Mouse (Mus musculus) forebrain, embryonic 14.5 days (tissue): ENCODE results near the gene Mvb12b. TPM values are rescaled to one million over a fixed set of nuclear protein-coding genes. Genes with fewer than 3 reads are reported as not detected.
A peak's percentile ranks its signal among the peaks of the same experiment; 100 is the strongest.

Source experiments
- ATAC-seq: fragments of 200-750 bp; cut with Nextera tagmentation; 2 replicates; pipeline ENCODE4 v1.8.0; 2017; ENCODE audit warnings: mild to moderate bottlenecking, moderate library complexity
- DNase-seq: peaks from one replicate; pipeline ENCODE4 v3.0.0-alpha.2; 2015; ENCODE audit warnings: low spot score
- H3K27ac ChIP-seq: fragments of 300-500 bp; sonication (generic); 2 replicates; pipeline ENCODE4 v1.5.1; 2014; ENCODE audit warnings: low read depth, mild to moderate bottlenecking, control low read depth, low read length, moderate library complexity
- H3K27me3 ChIP-seq: fragments of 300-500 bp; sonication (generic); replicated peaks from 2 replicates; pipeline ENCODE4 v1.6.1; 2014; ENCODE audit warnings: low read length, control low read depth, mixed read lengths; ENCODE audit not compliant: control insufficient read depth, insufficient read depth
- H3K36me3 ChIP-seq: fragments of 300-500 bp; sonication (generic); 2 replicates; pipeline ENCODE4 v1.6.1; 2014; ENCODE audit warnings: low read length, control low read depth; ENCODE audit not compliant: control insufficient read depth, insufficient read depth
- H3K4me1 ChIP-seq: fragments of 300-500 bp; sonication (generic); 2 replicates; pipeline ENCODE4 v1.6.1; 2014; ENCODE audit warnings: antibody characterized with exemption, low read length, control low read depth; ENCODE audit not compliant: control insufficient read depth, insufficient read depth
- H3K4me2 ChIP-seq: fragments of 300-500 bp; sonication (generic); 2 replicates; pipeline ENCODE4 v1.6.1; 2014; ENCODE audit warnings: mild to moderate bottlenecking, control low read depth, low read length
- H3K4me3 ChIP-seq: fragments of 300-500 bp; sonication (generic); 2 replicates; pipeline ENCODE4 v1.5.1; 2014; ENCODE audit warnings: low read depth, low read length, control low read depth
- H3K9ac ChIP-seq: fragments of 300-500 bp; sonication (generic); 2 replicates; pipeline ENCODE4 v1.6.1; 2014; ENCODE audit warnings: mild to moderate bottlenecking, low read length, control low read depth, moderate library complexity
- H3K9me3 ChIP-seq: fragments of 300-500 bp; sonication (generic); replicated peaks from 2 replicates; pipeline ENCODE4 v1.6.1; 2016; ENCODE audit warnings: low read length, control low read depth, mixed read lengths; ENCODE audit not compliant: control insufficient read depth
- WGBS: fragments of 180-500 bp; shearing (Covaris S2); extraction: QIAGEN DNeasy Blood & Tissue Kit; methylation state at CpG from one replicate; pipeline ENCODE4 v1.1.7; 2014; 5-methylcytosine and 5-hydroxymethylcytosine counted together
- polyA plus RNA-seq: library from polyadenylated mRNA; unstranded; fragments of >200 nt; fragmentation: Nextera tagmentation; extraction: Ambion mirVana; gene quantifications from 2 replicates; pipeline ENCODE4 v1.2.1, GENCODE M21; 2014

Mvb12b gene
- polyA plus RNA-seq, 1 experiment from 2014 or later: 49.5 TPM

- no peak overlapping the region for H3K9ac ChIP-seq
- 0 out of 2 replicates have a peak, but pooled peaks cover 10% of the 10 kb centered on the region for H3K27me3 ChIP-seq
- H3K27ac ChIP-seq: no peak overlapping the region
- peaks cover 14% of the 10 kb centered on the region for H3K4me1 ChIP-seq
- WGBS: 63% methylated on average over 3 of the region's 3 CpGs
- DNase-seq (no peak), ATAC-seq (no peak)
- H3K36me3 ChIP-seq: no peaks in the 10 kb centered on the region
- no peak overlapping the region for H3K4me2 ChIP-seq
- no peak overlapping the region for H3K4me3 ChIP-seq
- no peaks in the 10 kb centered on the region for H3K9me3 ChIP-seq
These were observed 188.8 kb downstream of the Mvb12b start for GRCm38 (mm10) chr2:33698898-33699297.

DNA sequence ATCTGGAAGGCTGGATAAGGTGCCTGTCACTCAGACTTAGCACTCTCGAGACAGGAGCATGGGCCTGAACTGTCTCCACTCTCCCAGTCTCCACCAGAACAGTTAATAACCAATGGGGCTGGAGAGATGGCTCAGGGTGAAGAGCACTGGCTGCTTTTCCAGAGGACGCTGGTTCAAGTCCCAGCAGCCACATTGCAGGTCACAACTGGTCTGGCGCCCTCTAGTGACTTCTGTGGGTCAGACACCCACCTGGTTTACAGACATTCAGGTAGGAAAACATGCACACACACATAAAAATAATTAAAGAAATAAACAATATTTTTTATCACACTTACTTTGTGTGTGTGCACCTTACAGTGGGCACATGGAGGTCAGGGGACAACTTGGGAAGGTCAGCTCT is 191.3 kb downstream of the Mvb12b start:
- H3K4me3 ChIP-seq: no peak overlapping the region
- H3K4me1 ChIP-seq: peaks cover 9% of the 10 kb centered on the region
- DNase-seq: no peak
- WGBS: 64% methylated on average over 3 of the region's 3 CpGs
- H3K27ac ChIP-seq: no peak overlapping the region
- ATAC-seq: no peak
- no peaks in the 10 kb centered on the region for H3K36me3 ChIP-seq
- H3K27me3 ChIP-seq: 0 out of 2 replicates have a peak, but pooled peaks cover 2% of the 10 kb centered on the region
- no peaks in the 10 kb centered on the region for H3K9me3 ChIP-seq
- no peak overlapping the region for H3K4me2 ChIP-seq
- no peak overlapping the region for H3K9ac ChIP-seq

DNA sequence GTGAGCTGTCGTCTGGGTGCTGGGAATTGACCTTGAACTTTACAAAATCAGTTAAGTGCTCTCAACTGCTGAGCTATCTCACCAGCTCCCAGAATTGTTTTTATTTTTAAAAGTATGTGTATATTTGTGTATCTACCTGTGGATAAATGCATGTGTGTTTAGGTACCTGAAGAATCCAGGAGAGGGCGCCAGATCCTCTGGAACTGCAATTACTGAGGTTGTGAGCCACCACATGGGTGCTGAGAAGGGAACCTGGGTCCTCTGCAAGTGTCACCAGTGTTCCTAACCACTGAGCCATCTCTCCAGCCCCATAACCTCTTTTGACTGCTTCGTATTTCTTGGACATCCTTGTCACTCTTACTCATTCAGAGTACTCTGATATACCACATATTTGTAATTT is 193.8 kb downstream of the Mvb12b start:
- 0 out of 2 replicates have a peak, but pooled peaks cover 3% of the 10 kb centered on the region for H3K27me3 ChIP-seq
- no peak overlapping the region for H3K4me2 ChIP-seq
- H3K9me3 ChIP-seq: no peaks in the 10 kb centered on the region
- H3K4me3 ChIP-seq: no peak overlapping the region
- H3K4me1 ChIP-seq: peaks cover 6% of the 10 kb centered on the region; the same call in 1 of the 2 replicates
- WGBS: 72% methylated on average over 3 of the region's 3 CpGs
- DNase-seq: no peak
- H3K36me3 ChIP-seq: no peaks in the 10 kb centered on the region
- no peak overlapping the region for H3K9ac ChIP-seq
- no peak overlapping the region for H3K27ac ChIP-seq
- ATAC-seq: no peak

DNA sequence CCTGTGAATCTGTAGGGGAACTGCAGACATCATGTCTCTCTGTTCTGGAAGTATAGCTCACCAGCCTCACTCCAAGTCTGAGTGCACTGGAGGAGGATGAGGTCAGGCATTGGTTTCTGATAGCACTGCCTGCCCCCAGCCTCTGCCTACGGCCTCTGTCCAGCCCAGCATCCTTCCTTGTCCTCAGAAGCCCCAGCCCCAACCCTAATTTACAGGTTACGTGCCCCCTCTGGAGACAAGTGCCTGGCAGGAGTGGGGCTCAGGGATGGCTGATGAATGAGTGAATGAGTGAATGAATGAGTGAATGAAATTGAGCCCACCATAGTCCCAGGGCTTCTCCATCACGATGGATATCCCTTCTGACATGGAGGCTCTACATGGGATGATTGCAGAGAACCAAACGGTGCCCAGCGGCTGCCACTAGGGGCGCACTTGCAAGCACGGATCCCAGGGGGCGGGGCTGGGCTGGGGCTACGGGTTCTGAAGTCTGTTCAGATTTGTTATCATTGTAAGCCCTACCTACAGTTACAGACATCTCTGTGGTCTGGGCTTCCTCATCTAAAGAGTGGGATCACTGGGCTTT is 197.8 kb downstream of the Mvb12b start:
- no peak overlapping the region for H3K27ac ChIP-seq
- H3K27me3 ChIP-seq: 0 out of 2 replicates have a peak, but pooled peaks cover 4% of the 10 kb centered on the region
- no peaks in the 10 kb centered on the region for H3K36me3 ChIP-seq
- H3K9me3 ChIP-seq: 0 out of 2 replicates have a peak, but pooled peaks cover 4% of the 10 kb centered on the region
- ATAC-seq: no peak; the same call in 1 of the 2 replicates
- no peak for DNase-seq
- no peak overlapping the region for H3K4me3 ChIP-seq
- peaks cover 6% of the 10 kb centered on the region; the same call in 1 of the 2 replicates for H3K4me1 ChIP-seq
- no peak overlapping the region for H3K9ac ChIP-seq
- H3K4me2 ChIP-seq: no peak overlapping the region
- 25% methylated on average over 9 of the region's 9 CpGs for WGBS

- H3K9me3 ChIP-seq: 0 out of 2 replicates have a peak, but pooled peaks cover 4% of the 10 kb centered on the region
- H3K4me3 ChIP-seq: no peak overlapping the region
- ATAC-seq (peak; percentile 29; the same call in 1 of the 2 replicates), DNase-seq (no peak)
- H3K9ac ChIP-seq: peak overlapping the region; percentile 32; the same call in 1 of the 2 replicates
- 37% methylated on average over 23 of the region's 23 CpGs for WGBS
- H3K36me3 ChIP-seq: no peaks in the 10 kb centered on the region
- 0 out of 2 replicates have a peak overlapping the region, but pooled peaks have one; percentile 7 for H3K4me2 ChIP-seq
- H3K4me1 ChIP-seq: peaks cover 6% of the 10 kb centered on the region; the same call in 1 of the 2 replicates
- 0 out of 2 replicates have a peak overlapping the region, but pooled peaks have one; percentile 48 for H3K27ac ChIP-seq
- 0 out of 2 replicates have a peak, but pooled peaks cover 4% of the 10 kb centered on the region for H3K27me3 ChIP-seq
These were observed 198.4 kb downstream of the Mvb12b start for GRCm38 (mm10) chr2:33689155-33689879.

GRCm38 (mm10) chr2:33683594-33683993 is 204.2 kb downstream of the Mvb12b start:
- H3K9me3 ChIP-seq: 0 out of 2 replicates have a peak, but pooled peaks cover 4% of the 10 kb centered on the region
- peak overlapping the region; percentile 2; the same call in 1 of the 2 replicates for H3K9ac ChIP-seq
- H3K4me3 ChIP-seq: no peak overlapping the region
- no peaks in the 10 kb centered on the region for H3K27me3 ChIP-seq
- H3K27ac ChIP-seq: no peak overlapping the region; the same call in 1 of the 2 replicates
- no peak overlapping the region for H3K4me2 ChIP-seq
- H3K4me1 ChIP-seq: no peaks in the 10 kb centered on the region
- WGBS: 53% methylated on average over 4 of the region's 4 CpGs
- H3K36me3 ChIP-seq: no peaks in the 10 kb centered on the region
- ATAC-seq (peak; percentile 58), DNase-seq (peak; percentile 50)

DNA sequence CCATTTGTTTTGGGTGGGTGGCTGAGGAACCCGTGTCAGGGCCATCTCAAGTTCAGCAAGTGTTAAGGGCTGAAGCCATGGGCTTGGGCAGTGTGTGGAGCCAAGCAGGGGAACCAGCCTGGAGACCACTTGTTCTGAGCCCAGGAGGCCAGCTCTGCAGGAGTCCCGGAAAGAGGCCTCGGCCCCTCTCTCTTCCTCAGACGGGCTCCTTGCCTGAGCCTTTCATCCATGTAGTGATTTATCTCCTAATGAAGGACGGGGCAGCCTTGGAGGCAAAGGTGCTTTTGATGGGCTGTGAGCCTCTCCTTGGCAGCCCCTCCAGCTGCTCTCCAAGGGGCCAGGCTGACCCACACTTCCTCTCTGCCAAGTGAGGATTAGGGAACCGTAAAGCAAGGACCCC is 204.7 kb downstream of the Mvb12b start:
- Histone ChIP-seq H3K9me3 (0 out of 2 replicates have a peak, but pooled peaks cover 4% of the 10 kb centered on the region), H3K4me2 (no peak overlapping the region), H3K27me3 (no peaks in the 10 kb centered on the region), H3K4me1 (no peaks in the 10 kb centered on the region), H3K9ac (peak overlapping the region; percentile 2; the same call in 1 of the 2 replicates), H3K27ac (no peak overlapping the region; the same call in 1 of the 2 replicates), H3K4me3 (no peak overlapping the region), H3K36me3 (no peaks in the 10 kb centered on the region)
- ATAC-seq: no peak
- no peak for DNase-seq
- WGBS: 33% methylated on average over 6 of the region's 6 CpGs

DNA sequence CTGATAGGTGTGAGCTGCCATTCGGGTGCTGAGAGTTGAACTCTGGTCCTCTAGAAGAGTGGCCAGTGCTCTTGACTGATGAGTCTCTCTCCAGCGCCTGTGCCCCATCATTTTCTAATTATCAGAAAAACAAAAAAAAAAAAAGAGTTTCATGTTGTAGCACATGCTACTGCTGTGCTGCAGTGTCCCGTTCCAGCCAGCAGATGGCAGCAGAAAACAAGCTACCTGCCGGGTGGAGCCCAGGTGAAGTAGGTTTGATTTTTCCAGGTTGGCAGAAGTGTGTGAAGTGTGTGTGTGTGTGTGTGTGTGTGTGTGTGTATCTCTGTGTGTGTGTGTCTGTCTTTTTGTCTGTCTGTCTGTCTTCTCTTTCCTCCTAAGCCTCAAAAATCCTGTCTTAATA is 205.5 kb downstream of the Mvb12b start:
- Histone ChIP-seq H3K9me3 (0 out of 2 replicates have a peak, but pooled peaks cover 2% of the 10 kb centered on the region), H3K4me1 (no peaks in the 10 kb centered on the region), H3K9ac (no peak overlapping the region), H3K27me3 (no peaks in the 10 kb centered on the region), H3K27ac (no peak overlapping the region), H3K4me3 (no peak overlapping the region), H3K36me3 (no peaks in the 10 kb centered on the region), H3K4me2 (no peak overlapping the region)
- ATAC-seq (no peak), DNase-seq (peak; percentile 69)
- WGBS: 12% methylated on average over 4 of the region's 4 CpGs
